Mouse (Mus musculus) ES-E14 (cell line): ENCODE results near the gene Gm12166. TPM values are rescaled to one million over a fixed set of nuclear protein-coding genes. Genes with fewer than 3 reads are reported as not detected.

Experiments
- DNase-seq: peaks from one replicate; pipeline ENCODE4 v3.0.0-alpha.2; 2013; ENCODE audit warnings: low read depth, low spot score
- H3K27ac ChIP-seq: 2 replicates; pipeline ENCODE4 v1.5.1; 2012; ENCODE audit warnings: low read depth, mild to moderate bottlenecking, low read length, moderate library complexity, mixed read lengths; ENCODE audit not compliant: poor library complexity, insufficient read depth, severe bottlenecking
- H3K36me3 ChIP-seq: 2 replicates; pipeline ENCODE4 v1.6.1; 2012; ENCODE audit warnings: mild to moderate bottlenecking, low read length, moderate library complexity, mixed read lengths; ENCODE audit not compliant: control insufficient read depth, poor library complexity, insufficient read depth, severe bottlenecking
- H3K4me1 ChIP-seq, 2 experiments: fragments of 150-350 bp in 1 of 2; sonication (generic) in 1 of 2; 2 replicates each; pipeline ENCODE4 v1.6.1; 2012; ENCODE audit warnings: low read length in 2 of 2, mild to moderate bottlenecking in 1 of 2, mixed read lengths in 1 of 2; ENCODE audit not compliant: control insufficient read depth in 2 of 2, insufficient read depth in 2 of 2, poor library complexity in 1 of 2
- H3K4me3 ChIP-seq, 2 experiments: fragments of 150-350 bp in 1 of 2; sonication (generic) in 1 of 2; 2 replicates each; pipeline ENCODE4 v1.5.1; 2012; ENCODE audit warnings: low read length in 2 of 2, low read depth in 1 of 2, mild to moderate bottlenecking in 1 of 2, mixed read lengths in 1 of 2; ENCODE audit not compliant: insufficient read depth in 1 of 2, poor library complexity in 1 of 2, severe bottlenecking in 1 of 2
- H3K9ac ChIP-seq: 2 replicates; pipeline ENCODE4 v1.6.1; 2012; ENCODE audit warnings: low read depth, mild to moderate bottlenecking, low read length, mixed read lengths; ENCODE audit not compliant: poor library complexity, insufficient read depth, severe bottlenecking
- H3K9me3 ChIP-seq: fragments of 150-350 bp; sonication (generic); 2 replicates; pipeline ENCODE4 v1.6.1; 2012; ENCODE audit warnings: low read depth, mild to moderate bottlenecking, low read length; ENCODE audit not compliant: control insufficient read depth, insufficient read depth
- CHD2 ChIP-seq: IDR thresholded peaks from 2 replicates; pipeline ENCODE4 v1.6.1; 2014; ENCODE audit warnings: mild to moderate bottlenecking, low read depth, low read length, inconsistent platforms
- HCFC1 ChIP-seq: IDR thresholded peaks from 2 replicates; pipeline ENCODE4 v1.6.1; 2012; ENCODE audit warnings: low read length, inconsistent platforms, borderline replicate concordance; ENCODE audit not compliant: insufficient read depth
- MAFK ChIP-seq: IDR thresholded peaks from 2 replicates; pipeline ENCODE4 v1.6.1; 2014; ENCODE audit warnings: mild to moderate bottlenecking, low read depth, low read length, inconsistent platforms; ENCODE audit not compliant: insufficient read depth
- ZC3H11A ChIP-seq: IDR thresholded peaks from 2 replicates; pipeline ENCODE4 v1.6.1; 2012; ENCODE audit warnings: low read depth, mild to moderate bottlenecking, inconsistent platforms, low read length, borderline replicate concordance
- ZNF384 ChIP-seq: IDR thresholded peaks from 2 replicates; pipeline ENCODE4 v1.6.1; 2012; ENCODE audit warnings: low read depth, low read length, inconsistent platforms
- in situ Hi-C, 2 experiments: fragments of 600-800 bp; cut with MboI; formaldehyde crosslinking; loops; one replicate each; pipeline ENCODE4 v1.15.1; 2025; ENCODE audit warnings: low sequenced_read_pairs in 2 of 2, inconsistent platforms in 1 of 2; ENCODE audit not compliant: unreplicated experiment in 2 of 2
- total RNA-seq: library from RNA; depleted of rRNA; stranded (reverse); fragments of 300-350 nt; gene quantifications from 2 replicates; pipeline ENCODE4 v1.2.3, GENCODE M21; 2012

The Gm12166 gene
- total RNA-seq, 1 experiment: 6.8 TPM

DNA sequence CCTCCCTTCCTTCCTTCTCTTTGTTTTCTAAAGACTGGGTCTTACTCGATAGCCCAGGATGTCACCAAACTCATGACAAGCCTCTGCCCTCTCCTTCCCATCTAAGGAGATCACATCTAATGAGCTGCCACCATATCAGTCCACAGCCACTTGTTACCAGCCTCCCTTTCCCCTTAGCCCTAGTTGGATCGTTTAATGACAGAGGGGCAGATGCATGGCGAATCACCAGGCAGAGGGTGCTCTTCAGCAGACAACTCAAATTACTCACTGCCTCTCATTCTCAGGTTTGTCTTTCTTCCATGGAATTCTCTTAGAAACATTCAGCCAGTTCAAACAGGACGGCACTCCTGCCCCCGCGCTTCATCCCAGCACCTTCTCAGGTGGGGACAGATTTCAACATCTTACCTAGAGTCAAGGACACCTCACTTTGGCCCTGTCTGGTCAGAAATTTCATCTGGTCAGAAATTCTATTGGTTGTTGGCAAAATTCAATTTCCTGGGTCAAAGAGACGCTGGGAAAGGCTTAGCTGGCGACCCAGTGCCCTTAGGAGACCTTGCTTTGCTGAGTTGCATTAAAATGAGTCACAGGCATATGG, 20.4 kb upstream of the Gm12166 start:
- Histone ChIP-seq H3K4me3 (no peak overlapping the region), H3K27ac (no peak overlapping the region), H3K4me1 (peaks cover 15 to 33% of the 10 kb centered on the region in 2 experiments), H3K36me3 (peaks cover 3% of the 10 kb centered on the region; the same call in 1 of the 2 replicates), H3K9me3 (no peaks in the 10 kb centered on the region), H3K9ac (0 out of 2 replicates have a peak overlapping the region, but pooled peaks have one; percentile 10)
- in situ Hi-C loops: no loop called here
- DNase-seq: no peak
- TF ChIP-seq MAFK (no peak), ZNF384 (no peak)

DNA sequence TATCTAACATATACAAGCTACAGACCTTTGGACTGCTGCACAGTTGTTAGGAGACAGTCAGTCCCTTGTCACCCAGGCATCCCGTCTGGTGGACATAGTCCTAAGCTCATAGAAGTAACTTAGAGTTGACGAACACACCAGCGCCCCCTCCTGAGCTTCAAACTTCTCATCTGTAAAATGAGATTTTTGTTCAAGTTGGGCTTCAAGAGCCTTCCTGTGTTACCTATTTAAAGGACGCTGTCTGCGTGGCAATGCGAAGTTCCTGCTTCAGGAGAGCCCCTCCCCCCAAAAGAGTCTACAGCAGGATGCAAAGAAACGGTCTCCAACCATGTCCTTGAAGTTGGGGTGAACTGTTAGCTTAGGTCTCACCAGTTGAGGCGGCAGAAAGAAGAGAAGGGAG, 18.7 kb upstream of the Gm12166 start:
- Histone ChIP-seq H3K9me3 (no peaks in the 10 kb centered on the region), H3K9ac (peak overlapping the region; percentile 1; the same call in 1 of the 2 replicates), H3K4me1 (peaks cover 18 to 40% of the 10 kb centered on the region in 2 experiments), H3K27ac (peak overlapping the region; percentile 15; the same call in 1 of the 2 replicates), H3K4me3 (peak overlapping the region in 1 of 2 experiments; percentile 16; a peak in 1 of 4 replicates), H3K36me3 (peaks cover 6% of the 10 kb centered on the region; the same call in 1 of the 2 replicates)
- DNase-seq: no peak
- in situ Hi-C loops: no loop called here
- TF ChIP-seq CHD2: no peak
- TF ChIP-seq ZNF384: no peak
- TF ChIP-seq HCFC1: no peak
- TF ChIP-seq ZC3H11A: no peak
- TF ChIP-seq MAFK: no peak

DNA sequence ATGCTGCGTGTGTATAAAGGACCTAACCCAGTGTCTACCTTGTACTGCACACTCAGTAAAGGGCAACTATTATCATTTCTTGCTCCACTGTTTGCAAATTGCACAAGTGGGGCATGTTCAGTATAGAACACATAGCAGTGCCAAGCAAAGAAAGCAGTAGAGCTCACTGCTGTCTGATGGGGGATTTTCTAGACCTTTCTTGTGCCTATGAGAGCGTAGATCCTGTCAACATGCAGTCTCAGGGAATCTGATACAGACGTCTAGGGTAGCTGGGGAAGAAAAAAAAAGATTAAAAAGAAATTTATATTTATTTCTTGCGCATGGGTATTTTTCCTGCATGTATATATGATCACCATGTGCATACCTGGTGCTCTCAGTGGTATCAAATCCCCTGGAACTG, 18.0 kb upstream of the Gm12166 start:
- Histone ChIP-seq H3K4me3 (peak overlapping the region in 1 of 2 experiments; percentile 47; a peak in 1 of 4 replicates), H3K27ac (peak overlapping the region; percentile 61; the same call in 1 of the 2 replicates), H3K9me3 (no peaks in the 10 kb centered on the region), H3K4me1 (peaks cover 18 to 46% of the 10 kb centered on the region in 2 experiments), H3K36me3 (peaks cover 6% of the 10 kb centered on the region; the same call in 1 of the 2 replicates), H3K9ac (peak overlapping the region; percentile 29)
- in situ Hi-C loops: no loop called here
- no peak for TF ChIP-seq CHD2
- TF ChIP-seq HCFC1: no peak
- TF ChIP-seq ZNF384: no peak
- TF ChIP-seq ZC3H11A: no peak
- no peak for TF ChIP-seq MAFK
- no peak for DNase-seq

DNA sequence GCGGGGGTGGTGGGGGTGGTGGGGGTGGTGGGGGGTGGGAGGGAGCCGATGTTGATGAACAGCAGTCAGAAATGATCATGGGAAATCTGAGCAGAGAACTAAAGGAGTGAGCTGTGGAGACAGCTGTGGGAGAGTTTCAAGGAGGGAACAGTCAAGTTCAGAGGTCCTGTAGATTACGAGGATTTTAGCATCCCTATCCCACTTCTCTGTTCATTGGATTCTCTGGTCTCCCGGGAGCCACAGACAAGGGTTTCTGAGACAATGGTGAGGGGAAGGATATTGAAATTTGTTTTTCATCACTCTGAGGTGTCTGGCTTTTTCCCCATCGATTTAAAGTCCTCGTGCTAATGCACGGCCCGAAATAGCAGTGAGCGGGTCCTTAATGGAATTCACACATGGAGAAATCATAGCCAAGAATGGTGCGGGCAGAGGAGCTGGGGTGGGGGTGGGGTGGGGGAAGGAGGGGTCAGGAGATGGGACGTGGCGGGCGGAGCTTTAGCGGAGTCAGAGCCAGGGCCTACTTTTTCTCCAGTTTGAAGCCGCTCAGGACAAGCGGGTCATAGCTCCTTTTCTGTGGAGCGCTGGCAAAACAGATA, 17.4 kb upstream of the Gm12166 start:
- in situ Hi-C loops: no loop called here
- no peak for DNase-seq
- H3K27ac ChIP-seq: peak overlapping the region; percentile 99; the same call in 1 of the 2 replicates
- peak overlapping the region; percentile 47 to 51; a peak in 3 of 4 replicates for H3K4me3 ChIP-seq
- TF ChIP-seq ZC3H11A (no peak), CHD2 (no peak), MAFK (no peak)
- H3K36me3 ChIP-seq: peaks cover 9% of the 10 kb centered on the region; the same call in 1 of the 2 replicates
- H3K9ac ChIP-seq: peak overlapping the region; percentile 53
- peaks cover 19 to 52% of the 10 kb centered on the region in 2 experiments for H3K4me1 ChIP-seq
- no peaks in the 10 kb centered on the region for H3K9me3 ChIP-seq
